Mouse (Mus musculus): Measurements from ENCODE around the gene Pik3r5. TPM values are rescaled to one million over a fixed set of nuclear protein-coding genes. Genes with fewer than 3 reads are reported as not detected.

Pik3r5 gene
- total RNA-seq, 1 experiment: 0.94 TPM

GRCm38 (mm10) chr11:68448356-68448755, 16.4 kb downstream of the Pik3r5 start:
- H3K4me3 ChIP-seq (ENCODE audit: insufficient read depth in 1 of 2, low read depth in 1 of 2, low read length in 2 of 2, poor library complexity in 1 of 2, severe bottlenecking in 1 of 2): no peak overlapping the region
- no peak for DNase-seq (ENCODE audit: low read depth, low spot score)
- no peaks in the 10 kb centered on the region for H3K4me1 ChIP-seq (ENCODE audit: control insufficient read depth in 2 of 2, insufficient read depth in 2 of 2, low read length in 2 of 2, poor library complexity in 1 of 2)
- no peak overlapping the region for H3K27ac ChIP-seq (ENCODE audit: insufficient read depth, low read depth, low read length, poor library complexity, severe bottlenecking)
- no peaks in the 10 kb centered on the region for H3K36me3 ChIP-seq (ENCODE audit: control insufficient read depth, insufficient read depth, low read length, poor library complexity, severe bottlenecking)
- no peak for TF ChIP-seq ZC3H11A (IDR thresholded peaks at IDR 0.05; ENCODE audit: borderline replicate concordance, low read depth, low read length)
- TF ChIP-seq HCFC1 (IDR thresholded peaks at IDR 0.05; ENCODE audit: borderline replicate concordance, insufficient read depth, low read length): no peak
- TF ChIP-seq MAFK (IDR thresholded peaks at IDR 0.05; ENCODE audit: insufficient read depth, low read depth, low read length): no peak
- TF ChIP-seq ZNF384 (IDR thresholded peaks at IDR 0.05; ENCODE audit: low read depth, low read length): no peak
- TF ChIP-seq CHD2 (IDR thresholded peaks at IDR 0.05; ENCODE audit: low read depth, low read length): no peak
- no peaks in the 10 kb centered on the region for H3K9me3 ChIP-seq (ENCODE audit: control insufficient read depth, insufficient read depth, low read depth, low read length)
- in situ Hi-C loops (cut with MboI; ENCODE audit: low sequenced_read_pairs in 2 of 2, unreplicated experiment in 2 of 2): no loop called here
- no peak overlapping the region for H3K9ac ChIP-seq (ENCODE audit: insufficient read depth, low read depth, low read length, poor library complexity, severe bottlenecking)

GRCm38 (mm10) chr11:68451282-68451735, 19.4 kb downstream of the Pik3r5 start:
- H3K9ac ChIP-seq (ENCODE audit: insufficient read depth, low read depth, low read length, poor library complexity, severe bottlenecking): no peak overlapping the region
- H3K4me1 ChIP-seq (ENCODE audit: control insufficient read depth in 2 of 2, insufficient read depth in 2 of 2, low read length in 2 of 2, poor library complexity in 1 of 2): no peaks in the 10 kb centered on the region
- H3K36me3 ChIP-seq (ENCODE audit: control insufficient read depth, insufficient read depth, low read length, poor library complexity, severe bottlenecking): no peaks in the 10 kb centered on the region
- TF ChIP-seq MAFK (IDR thresholded peaks at IDR 0.05; ENCODE audit: insufficient read depth, low read depth, low read length) (no peak), ZC3H11A (IDR thresholded peaks at IDR 0.05; ENCODE audit: borderline replicate concordance, low read depth, low read length) (no peak), ZNF384 (IDR thresholded peaks at IDR 0.05; ENCODE audit: low read depth, low read length) (no peak)
- in situ Hi-C loops (cut with MboI; ENCODE audit: low sequenced_read_pairs in 2 of 2, unreplicated experiment in 2 of 2): no loop called here
- DNase-seq (ENCODE audit: low read depth, low spot score): no peak
- H3K9me3 ChIP-seq (ENCODE audit: control insufficient read depth, insufficient read depth, low read depth, low read length): no peaks in the 10 kb centered on the region
- no peak overlapping the region for H3K4me3 ChIP-seq (ENCODE audit: insufficient read depth in 1 of 2, low read depth in 1 of 2, low read length in 2 of 2, poor library complexity in 1 of 2, severe bottlenecking in 1 of 2)
- H3K27ac ChIP-seq (ENCODE audit: insufficient read depth, low read depth, low read length, poor library complexity, severe bottlenecking): no peak overlapping the region

- no peak for DNase-seq (ENCODE audit: low read depth, low spot score)
- Histone ChIP-seq H3K4me3 (ENCODE audit: insufficient read depth in 1 of 2, low read depth in 1 of 2, low read length in 2 of 2, poor library complexity in 1 of 2, severe bottlenecking in 1 of 2) (no peak overlapping the region), H3K27ac (ENCODE audit: insufficient read depth, low read depth, low read length, poor library complexity, severe bottlenecking) (no peak overlapping the region), H3K9me3 (ENCODE audit: control insufficient read depth, insufficient read depth, low read depth, low read length) (no peaks in the 10 kb centered on the region), H3K9ac (ENCODE audit: insufficient read depth, low read depth, low read length, poor library complexity, severe bottlenecking) (no peak overlapping the region), H3K4me1 (ENCODE audit: control insufficient read depth in 2 of 2, insufficient read depth in 2 of 2, low read length in 2 of 2, poor library complexity in 1 of 2) (no peaks in the 10 kb centered on the region), H3K36me3 (ENCODE audit: control insufficient read depth, insufficient read depth, low read length, poor library complexity, severe bottlenecking) (no peaks in the 10 kb centered on the region)
- in situ Hi-C loops (cut with MboI; ENCODE audit: low sequenced_read_pairs in 2 of 2, unreplicated experiment in 2 of 2): no loop called here
- TF ChIP-seq MAFK (IDR thresholded peaks at IDR 0.05; ENCODE audit: insufficient read depth, low read depth, low read length) (no peak), ZC3H11A (IDR thresholded peaks at IDR 0.05; ENCODE audit: borderline replicate concordance, low read depth, low read length) (no peak), CHD2 (IDR thresholded peaks at IDR 0.05; ENCODE audit: low read depth, low read length) (no peak), ZNF384 (IDR thresholded peaks at IDR 0.05; ENCODE audit: low read depth, low read length) (no peak), HCFC1 (IDR thresholded peaks at IDR 0.05; ENCODE audit: borderline replicate concordance, insufficient read depth, low read length) (no peak)
These were observed 20.0 kb downstream of the Pik3r5 start for GRCm38 (mm10) chr11:68451747-68452405.

DNA sequence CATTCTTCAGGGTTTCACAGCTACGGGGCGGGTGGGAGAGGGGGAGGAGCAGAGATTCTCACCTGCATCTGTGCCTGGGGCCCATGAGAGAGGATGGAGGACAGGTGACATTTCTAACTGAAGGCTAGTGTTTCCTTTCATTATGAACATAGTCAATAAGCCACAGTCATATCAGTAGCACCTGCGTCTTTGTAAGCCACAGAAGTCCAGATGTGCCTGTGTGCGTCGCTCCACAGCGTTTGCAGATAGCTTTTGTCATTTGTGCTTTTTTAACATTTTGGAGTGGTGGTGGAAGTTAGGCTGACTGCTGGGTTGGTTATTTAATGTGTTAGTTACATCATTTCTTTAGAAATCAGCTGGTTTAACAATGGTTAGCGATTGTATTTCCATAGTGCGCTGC, 20.8 kb downstream of the Pik3r5 start:
- Histone ChIP-seq H3K4me1 (ENCODE audit: control insufficient read depth in 2 of 2, insufficient read depth in 2 of 2, low read length in 2 of 2, poor library complexity in 1 of 2) (no peaks in the 10 kb centered on the region), H3K4me3 (ENCODE audit: insufficient read depth in 1 of 2, low read depth in 1 of 2, low read length in 2 of 2, poor library complexity in 1 of 2, severe bottlenecking in 1 of 2) (no peak overlapping the region), H3K36me3 (ENCODE audit: control insufficient read depth, insufficient read depth, low read length, poor library complexity, severe bottlenecking) (no peaks in the 10 kb centered on the region), H3K9me3 (ENCODE audit: control insufficient read depth, insufficient read depth, low read depth, low read length) (no peaks in the 10 kb centered on the region), H3K27ac (ENCODE audit: insufficient read depth, low read depth, low read length, poor library complexity, severe bottlenecking) (no peak overlapping the region), H3K9ac (ENCODE audit: insufficient read depth, low read depth, low read length, poor library complexity, severe bottlenecking) (no peak overlapping the region)
- no peak for DNase-seq (ENCODE audit: low read depth, low spot score)
- in situ Hi-C loops (cut with MboI; ENCODE audit: low sequenced_read_pairs in 2 of 2, unreplicated experiment in 2 of 2): no loop called here
- TF ChIP-seq ZNF384 (IDR thresholded peaks at IDR 0.05; ENCODE audit: low read depth, low read length) (no peak), HCFC1 (IDR thresholded peaks at IDR 0.05; ENCODE audit: borderline replicate concordance, insufficient read depth, low read length) (no peak), ZC3H11A (IDR thresholded peaks at IDR 0.05; ENCODE audit: borderline replicate concordance, low read depth, low read length) (no peak)

GRCm38 (mm10) chr11:68453301-68453700, 21.4 kb downstream of the Pik3r5 start:
- Histone ChIP-seq H3K36me3 (ENCODE audit: control insufficient read depth, insufficient read depth, low read length, poor library complexity, severe bottlenecking) (no peaks in the 10 kb centered on the region), H3K27ac (ENCODE audit: insufficient read depth, low read depth, low read length, poor library complexity, severe bottlenecking) (no peak overlapping the region), H3K4me3 (ENCODE audit: insufficient read depth in 1 of 2, low read depth in 1 of 2, low read length in 2 of 2, poor library complexity in 1 of 2, severe bottlenecking in 1 of 2) (no peak overlapping the region), H3K4me1 (ENCODE audit: control insufficient read depth in 2 of 2, insufficient read depth in 2 of 2, low read length in 2 of 2, poor library complexity in 1 of 2) (no peaks in the 10 kb centered on the region), H3K9me3 (ENCODE audit: control insufficient read depth, insufficient read depth, low read depth, low read length) (no peaks in the 10 kb centered on the region), H3K9ac (ENCODE audit: insufficient read depth, low read depth, low read length, poor library complexity, severe bottlenecking) (no peak overlapping the region)
- TF ChIP-seq MAFK (IDR thresholded peaks at IDR 0.05; ENCODE audit: insufficient read depth, low read depth, low read length): no peak
- no peak for DNase-seq (ENCODE audit: low read depth, low spot score)
- in situ Hi-C loops (cut with MboI; ENCODE audit: low sequenced_read_pairs in 2 of 2, unreplicated experiment in 2 of 2): no loop called here
